Mouse (Mus musculus) E14TG2a.4 (cell line): ENCODE measurements at regions not wholly inside any gene's neighbourhood (a gene's known extent, or its start where the extent isn't known, plus 50 kb on each side); places are given as distances from the start of the nearest gene placed in this dataset.

Experiments
- CTCF ChIP-seq: conservative IDR thresholded peaks from 2 replicates; pipeline ENCODE4 v1.5.1; 2014; ENCODE audit warnings: low read length
- NANOG ChIP-seq: IDR thresholded peaks from 2 replicates; pipeline ENCODE4 v1.6.1; 2014; ENCODE audit warnings: borderline replicate concordance, low read length, mixed read lengths

- TF ChIP-seq CTCF = no peak
- no peak for TF ChIP-seq NANOG
Measured at GRCm38 (mm10) chr3:154424589-154424988, 94.1 kb upstream of the Lhx8 start.
